Mouse (Mus musculus) hindbrain, embryonic 16.5 days (tissue): ENCODE results near the gene Fancg. TPM values are rescaled to one million over a fixed set of nuclear protein-coding genes. Genes with fewer than 3 reads are reported as not detected.

Source experiments
- ATAC-seq: fragments of 200-750 bp; cut with Nextera tagmentation; 2 replicates; pipeline ENCODE4 v1.8.0; 2017; ENCODE audit warnings: moderate TSS enrichment, moderate library complexity
- H3K27ac ChIP-seq: fragments of 300-500 bp; sonication (generic); 2 replicates; pipeline ENCODE4 v1.5.1; 2014; ENCODE audit warnings: low read depth, mild to moderate bottlenecking, control low read depth, low read length, moderate library complexity
- H3K27me3 ChIP-seq: fragments of 300-500 bp; sonication (generic); replicated peaks from 2 replicates; pipeline ENCODE4 v1.6.1; 2014; ENCODE audit warnings: low read length; ENCODE audit not compliant: control insufficient read depth, insufficient read depth
- H3K36me3 ChIP-seq: fragments of 300-500 bp; sonication (generic); 2 replicates; pipeline ENCODE4 v1.6.1; 2014; ENCODE audit warnings: mild to moderate bottlenecking, low read length, moderate library complexity, mixed read lengths; ENCODE audit not compliant: control insufficient read depth, insufficient read depth
- H3K4me1 ChIP-seq: fragments of 300-500 bp; sonication (generic); 2 replicates; pipeline ENCODE4 v1.6.1; 2014; ENCODE audit warnings: low read depth, low read length; ENCODE audit not compliant: control insufficient read depth, insufficient read depth
- H3K4me2 ChIP-seq: fragments of 300-500 bp; sonication (generic); 2 replicates; pipeline ENCODE4 v1.6.1; 2014; ENCODE audit warnings: mild to moderate bottlenecking, low read length, control low read depth, moderate library complexity
- H3K4me3 ChIP-seq: fragments of 300-500 bp; sonication (generic); 2 replicates; pipeline ENCODE4 v1.5.1; 2014; ENCODE audit warnings: mild to moderate bottlenecking, low read length, control low read depth, moderate library complexity
- H3K9ac ChIP-seq: fragments of 300-500 bp; sonication (generic); 2 replicates; pipeline ENCODE4 v1.6.1; 2014; ENCODE audit warnings: low read depth, mild to moderate bottlenecking, control low read depth, low read length, moderate library complexity
- H3K9me3 ChIP-seq: fragments of 300-500 bp; sonication (generic); 2 replicates; pipeline ENCODE4 v1.6.1; 2014; ENCODE audit warnings: mild to moderate bottlenecking, low read length, moderate library complexity; ENCODE audit not compliant: control insufficient read depth
- WGBS: fragments of 180-500 bp; shearing (Covaris S2); extraction: QIAGEN DNeasy Blood & Tissue Kit; methylation state at CpG from one replicate; pipeline ENCODE4 v1.1.7; 2014; 5-methylcytosine and 5-hydroxymethylcytosine counted together
- polyA plus RNA-seq: library from polyadenylated mRNA; unstranded; fragments of >200 nt; fragmentation: Nextera tagmentation; extraction: Ambion mirVana; gene quantifications from 2 replicates; pipeline ENCODE4 v1.2.1, GENCODE M21; 2015

Fancg gene
- polyA plus RNA-seq, 1 experiment from 2014 or later: 22.7 TPM

DNA sequence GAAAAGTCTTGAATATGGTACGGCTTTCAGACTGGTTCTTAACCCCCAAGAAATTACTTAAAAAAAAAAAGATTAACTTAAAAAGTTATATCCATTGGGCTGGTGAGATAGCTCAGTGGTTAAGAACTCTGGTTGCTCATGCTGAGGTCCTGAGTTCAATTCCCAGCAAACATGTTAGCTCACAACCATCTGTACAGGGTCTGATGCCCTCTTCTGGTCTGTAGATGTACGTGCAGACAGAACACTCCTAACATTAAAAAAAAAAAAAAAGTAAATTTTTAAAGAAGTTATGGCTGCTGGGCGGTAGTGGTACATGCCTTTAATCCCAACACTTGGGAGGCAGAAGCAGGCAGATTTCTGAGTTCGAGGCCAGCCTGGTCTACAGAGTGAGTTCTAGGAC lies 32.2 kb downstream of the Fancg start:
- H3K27me3 ChIP-seq: no peaks in the 10 kb centered on the region
- no peaks in the 10 kb centered on the region for H3K4me1 ChIP-seq
- no peak overlapping the region for H3K4me2 ChIP-seq
- peaks cover 19% of the 10 kb centered on the region for H3K36me3 ChIP-seq
- no peak overlapping the region for H3K27ac ChIP-seq
- H3K4me3 ChIP-seq: no peak overlapping the region
- no peaks in the 10 kb centered on the region for H3K9me3 ChIP-seq
- WGBS: 94% methylated on average over 4 of the region's 4 CpGs
- ATAC-seq: no peak
- H3K9ac ChIP-seq: no peak overlapping the region

DNA sequence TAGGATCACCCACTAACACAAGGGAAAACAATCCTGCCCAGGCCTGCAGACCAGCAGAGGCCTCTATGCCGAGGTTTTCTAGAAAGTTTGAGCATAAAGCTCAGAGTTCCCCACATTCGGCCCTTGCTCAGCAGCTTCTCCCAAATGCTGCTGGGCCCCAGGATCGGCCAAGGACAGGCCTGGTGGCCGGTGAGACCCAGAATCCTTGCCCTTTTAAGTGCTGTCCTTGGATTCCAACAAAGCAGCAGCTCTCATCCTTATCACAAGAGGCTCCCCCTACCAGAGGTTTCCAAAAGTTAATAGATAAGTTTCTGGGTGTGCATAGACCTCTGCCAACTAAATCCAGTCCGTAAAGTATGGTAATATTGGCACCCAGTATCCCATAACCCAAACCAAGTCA lies 36.4 kb downstream of the Fancg start:
- Histone ChIP-seq H3K4me2 (no peak overlapping the region), H3K4me3 (no peak overlapping the region), H3K36me3 (peaks cover 7% of the 10 kb centered on the region), H3K4me1 (no peaks in the 10 kb centered on the region), H3K9me3 (no peaks in the 10 kb centered on the region), H3K9ac (no peak overlapping the region), H3K27me3 (no peaks in the 10 kb centered on the region), H3K27ac (no peak overlapping the region)
- no peak for ATAC-seq
- WGBS: 87% methylated on average over 5 of the region's 5 CpGs

DNA sequence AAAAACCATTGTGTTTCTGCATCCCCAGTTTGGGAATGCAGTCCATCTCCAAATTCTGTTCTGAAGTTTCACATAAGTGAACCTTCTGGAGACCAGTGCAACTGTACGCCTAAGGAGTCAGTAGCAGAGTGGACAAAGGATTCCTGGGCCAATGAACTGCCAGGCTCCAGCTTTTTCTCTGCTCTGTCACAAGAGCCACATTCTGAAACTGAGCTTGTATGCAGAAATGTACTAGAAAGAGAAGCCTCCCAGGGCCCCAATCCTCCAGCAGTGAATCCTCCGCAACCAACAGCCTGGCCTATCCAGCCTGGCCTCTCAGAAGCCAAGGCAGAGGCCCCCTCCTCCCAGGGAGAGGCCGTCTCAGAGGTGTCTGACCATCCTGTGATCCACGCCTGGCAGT lies 37.4 kb downstream of the Fancg start:
- no peak overlapping the region for H3K9ac ChIP-seq
- ATAC-seq: no peak
- H3K27me3 ChIP-seq: no peaks in the 10 kb centered on the region
- 84% methylated on average over 4 of the region's 4 CpGs for WGBS
- no peaks in the 10 kb centered on the region; the same call in 1 of the 2 replicates for H3K36me3 ChIP-seq
- H3K4me3 ChIP-seq: no peak overlapping the region
- H3K9me3 ChIP-seq: no peaks in the 10 kb centered on the region
- no peak overlapping the region for H3K4me2 ChIP-seq
- no peaks in the 10 kb centered on the region for H3K4me1 ChIP-seq
- H3K27ac ChIP-seq: no peak overlapping the region

DNA sequence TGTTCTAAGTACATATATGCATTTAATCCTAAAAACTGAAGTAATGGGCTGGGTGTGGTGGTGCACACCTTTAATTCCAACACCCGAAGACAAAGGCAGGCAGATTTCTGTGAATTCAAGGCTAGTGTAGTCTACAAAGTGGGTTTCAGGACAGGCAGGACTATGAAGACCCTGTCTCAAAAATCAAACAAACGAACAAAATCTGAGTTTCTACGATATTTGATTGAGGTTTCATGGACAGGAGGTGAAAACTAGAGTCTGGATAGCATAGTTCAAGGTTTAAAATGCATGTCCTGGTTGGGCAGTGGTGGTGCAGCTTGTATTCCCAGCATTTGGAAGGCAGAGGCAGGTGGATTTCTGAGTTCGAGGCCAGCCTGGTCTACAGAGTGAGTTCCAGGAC lies 41.0 kb downstream of the Fancg start, which contains the start of gene 1700022I11Rik:
TSS of gene 1700022I11Rik (plus strand) at position 301 of the 400 bp plus-strand sequence.
- WGBS: 95% methylated on average over 4 of the region's 4 CpGs
- Histone ChIP-seq H3K4me3 (no peak within 1 kb of the TSS), H3K9me3 (no peaks in the 10 kb centered on the region), H3K4me1 (peaks cover 4% of the 10 kb centered on the region), H3K27me3 (no peaks in the 10 kb centered on the region), H3K27ac (no peak within 1 kb of the TSS), H3K4me2 (no peak within 1 kb of the TSS), H3K36me3 (no peaks in the 10 kb centered on the region), H3K9ac (no peak within 1 kb of the TSS)
- ATAC-seq: no peak

DNA sequence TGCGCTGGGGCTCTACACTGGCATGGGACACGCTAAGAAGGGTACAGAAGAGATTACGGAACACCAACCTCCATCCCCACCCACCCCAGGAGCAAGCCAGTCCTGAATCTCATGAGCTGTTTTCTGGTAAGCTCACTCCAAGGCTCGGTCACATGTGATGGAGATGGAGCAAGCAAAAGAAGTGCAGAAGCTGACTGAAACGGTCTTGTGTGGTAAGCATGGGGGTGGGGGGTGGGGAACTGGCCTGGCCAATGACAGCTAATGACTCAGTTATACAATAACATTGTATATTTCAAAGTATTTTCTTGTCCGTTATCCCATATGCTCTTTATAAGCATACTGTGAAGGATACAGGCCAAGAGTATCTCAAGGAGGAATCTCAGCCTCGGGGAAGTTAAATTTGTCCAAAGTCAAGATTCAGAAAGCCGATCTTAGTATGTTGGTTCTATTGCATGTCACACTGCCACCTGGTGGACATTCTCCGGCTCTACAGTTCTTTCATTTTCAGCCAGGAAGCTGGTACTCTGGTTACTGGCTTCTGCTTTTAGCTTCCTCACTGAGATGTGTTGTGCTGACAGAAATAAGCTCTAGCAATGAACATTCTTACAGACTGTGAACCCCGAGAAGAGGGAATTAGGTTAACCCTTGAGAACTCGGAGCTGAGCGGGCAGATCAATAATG lies 45.1 kb downstream of the Fancg start:
- peak overlapping the region; percentile 44 for H3K4me2 ChIP-seq
- H3K27me3 ChIP-seq: no peaks in the 10 kb centered on the region
- no peak overlapping the region for H3K27ac ChIP-seq
- H3K9me3 ChIP-seq: no peaks in the 10 kb centered on the region
- 17% methylated on average over 12 of the region's 12 CpGs for WGBS
- no peak overlapping the region for H3K9ac ChIP-seq
- H3K4me3 ChIP-seq: no peak overlapping the region
- peak; percentile 50 for ATAC-seq
- no peaks in the 10 kb centered on the region for H3K36me3 ChIP-seq
- H3K4me1 ChIP-seq: peaks cover 4% of the 10 kb centered on the region

DNA sequence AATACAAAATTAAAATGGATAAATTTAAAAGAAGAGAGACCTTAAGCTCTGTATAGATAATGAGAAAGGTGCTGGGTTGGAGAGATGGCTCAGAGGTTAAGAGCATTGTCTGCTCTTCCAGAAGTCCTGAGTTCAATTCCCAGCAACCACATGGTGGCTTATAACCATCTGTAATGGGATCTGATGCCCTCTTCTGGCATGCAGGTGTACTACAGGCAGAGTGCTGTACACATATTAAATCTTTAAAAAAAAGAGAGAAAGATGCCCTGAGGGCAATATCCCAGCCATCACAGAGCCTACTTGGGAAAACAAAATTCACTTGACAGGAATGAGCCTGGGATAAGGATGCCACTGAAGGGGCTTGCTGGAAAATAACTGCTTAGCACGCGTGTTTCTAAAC lies 46.8 kb downstream of the Fancg start:
- Histone ChIP-seq H3K9ac (no peak overlapping the region), H3K27ac (no peak overlapping the region), H3K27me3 (no peaks in the 10 kb centered on the region), H3K4me2 (no peak overlapping the region), H3K9me3 (no peaks in the 10 kb centered on the region), H3K4me1 (peaks cover 4% of the 10 kb centered on the region), H3K4me3 (no peak overlapping the region), H3K36me3 (0 out of 2 replicates have a peak, but pooled peaks cover 4% of the 10 kb centered on the region)
- 90% methylated on average over 2 of the region's 2 CpGs for WGBS
- no peak for ATAC-seq

DNA sequence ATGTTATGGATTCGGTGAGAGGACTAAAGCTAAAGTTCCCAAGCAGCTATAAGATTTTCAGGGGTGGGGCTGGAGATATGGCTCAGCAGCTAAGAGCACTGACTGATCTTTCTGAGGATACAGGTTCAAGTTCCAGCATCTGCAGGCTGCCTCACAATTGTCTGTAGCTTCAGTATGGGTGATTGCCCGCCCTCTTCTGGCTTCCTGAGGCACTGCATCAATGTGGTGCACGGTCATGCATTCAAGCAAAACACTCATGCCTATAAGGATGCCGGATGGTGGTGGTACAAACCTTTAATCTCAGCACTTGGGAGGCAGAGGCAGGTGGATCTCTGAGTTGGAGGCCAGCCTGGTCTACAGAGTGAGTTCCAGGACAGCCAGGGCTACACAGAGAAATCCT lies 48.7 kb downstream of the Fancg start:
- Histone ChIP-seq H3K36me3 (peaks cover 20% of the 10 kb centered on the region), H3K27ac (no peak overlapping the region), H3K9me3 (no peaks in the 10 kb centered on the region), H3K4me3 (no peak overlapping the region), H3K4me1 (peaks cover 4% of the 10 kb centered on the region), H3K27me3 (no peaks in the 10 kb centered on the region), H3K4me2 (no peak overlapping the region), H3K9ac (no peak overlapping the region)
- 24% methylated on average over 4 of the region's 4 CpGs for WGBS
- ATAC-seq: no peak

DNA sequence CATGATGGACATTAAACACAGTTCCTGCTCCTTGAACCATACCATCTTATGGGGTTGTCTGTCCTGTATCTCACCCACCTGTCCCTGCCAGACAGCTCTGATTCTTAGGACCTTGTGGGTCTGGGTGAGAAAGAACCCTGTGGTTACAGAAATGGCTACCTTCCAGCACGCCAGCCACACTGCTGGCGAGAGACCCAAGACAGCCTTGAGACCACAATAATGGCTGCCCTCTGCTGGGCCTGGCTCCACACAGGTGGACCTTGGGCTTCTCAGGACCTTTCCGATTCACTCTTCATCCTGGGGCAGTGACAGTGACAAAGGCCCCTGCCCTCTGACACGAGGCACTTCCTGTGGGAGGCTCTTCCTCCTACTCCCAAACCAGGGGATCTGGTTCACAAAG lies 50.9 kb downstream of the Fancg start:
- H3K27me3 ChIP-seq: no peaks in the 10 kb centered on the region
- H3K4me1 ChIP-seq: peaks cover 5% of the 10 kb centered on the region
- 51% methylated on average over 4 of the region's 4 CpGs for WGBS
- H3K4me2 ChIP-seq: no peak overlapping the region
- peaks cover 23% of the 10 kb centered on the region for H3K36me3 ChIP-seq
- no peak overlapping the region for H3K4me3 ChIP-seq
- ATAC-seq: no peak
- H3K27ac ChIP-seq: no peak overlapping the region
- H3K9me3 ChIP-seq: no peaks in the 10 kb centered on the region
- no peak overlapping the region for H3K9ac ChIP-seq

DNA sequence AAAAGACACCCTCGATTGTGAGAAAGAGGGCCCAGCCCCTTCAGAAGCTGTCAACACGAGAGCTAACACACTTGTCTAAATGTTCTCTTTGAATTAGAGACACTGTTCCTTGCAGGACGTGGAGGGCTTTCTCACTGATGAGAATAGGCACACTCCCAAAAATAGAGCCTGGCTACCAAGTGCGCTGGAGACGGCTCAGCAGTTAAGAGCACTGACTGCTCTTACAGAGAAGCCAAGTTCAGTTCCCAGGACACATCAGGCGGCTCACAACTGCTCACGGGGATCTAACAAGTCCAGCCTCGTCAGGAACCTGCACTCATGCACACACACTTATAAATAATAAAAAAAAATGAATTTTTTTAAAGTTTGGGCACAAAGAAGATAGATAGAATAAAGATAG lies 51.4 kb downstream of the Fancg start:
- no peak overlapping the region for H3K4me3 ChIP-seq
- ATAC-seq: no peak
- H3K36me3 ChIP-seq: peaks cover 23% of the 10 kb centered on the region
- no peaks in the 10 kb centered on the region for H3K27me3 ChIP-seq
- no peaks in the 10 kb centered on the region for H3K9me3 ChIP-seq
- H3K4me1 ChIP-seq: peaks cover 9% of the 10 kb centered on the region
- WGBS: 63% methylated on average over 8 of the region's 8 CpGs
- 0 out of 2 replicates have a peak overlapping the region, but pooled peaks have one; percentile 37 for H3K27ac ChIP-seq
- H3K4me2 ChIP-seq: no peak overlapping the region
- no peak overlapping the region for H3K9ac ChIP-seq
